Mouse (Mus musculus): ENCODE measurements around the gene Dhx37. TPM values are rescaled to one million over a fixed set of nuclear protein-coding genes. Genes with fewer than 3 reads are reported as not detected.
A peak's percentile ranks its signal among the peaks of the same experiment; 100 is the strongest.

Gene Dhx37
- polyA plus RNA-seq, 1 experiment from 2014 or later, result 6.9 TPM

DNA sequence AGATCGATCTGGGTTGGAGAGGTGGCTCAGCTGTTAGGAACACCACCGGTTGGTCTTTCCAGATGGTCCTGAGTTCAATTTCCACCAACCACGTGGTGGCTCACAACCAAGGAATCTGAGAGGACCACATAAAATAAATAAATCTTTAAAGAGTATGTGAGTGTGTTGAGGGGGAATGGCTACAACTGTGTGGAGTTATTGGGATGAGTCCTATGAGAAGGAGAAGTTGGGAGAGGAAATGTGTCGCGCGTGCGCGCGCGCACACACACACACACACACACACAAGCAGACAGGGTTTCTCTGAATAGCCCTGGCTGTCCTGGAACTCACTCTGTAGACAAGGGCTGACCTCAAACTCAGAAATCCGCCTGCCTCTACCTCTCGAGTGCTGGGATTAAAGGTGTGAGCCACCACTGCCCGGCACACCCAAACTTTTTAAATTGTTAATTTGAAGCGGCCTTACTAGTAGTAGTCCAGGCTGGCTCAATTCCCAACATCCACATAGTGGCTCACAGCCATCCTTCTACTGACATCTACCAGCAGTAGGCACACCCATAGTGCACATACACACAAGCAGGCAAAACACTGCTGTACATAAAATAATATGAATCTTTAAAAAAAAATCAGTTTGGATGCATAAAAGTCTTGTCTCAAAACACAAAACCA, 25.9 kb downstream of the Dhx37 start:
- whole genome bisulfite sequencing (ENCODE audit: missing documents), result 76% methylated on average over 7 of the region's 14 CpGs
- Histone ChIP-seq H3K36me3 (ENCODE audit: inconsistent target) (no peaks in the 10 kb centered on the region), H3K79me2 (ENCODE audit: inconsistent target) (no peaks in the 10 kb centered on the region), H3K27ac (peak overlapping the region; percentile 63), H3K4me3 (ENCODE audit: inconsistent target) (no peak overlapping the region)

DNA sequence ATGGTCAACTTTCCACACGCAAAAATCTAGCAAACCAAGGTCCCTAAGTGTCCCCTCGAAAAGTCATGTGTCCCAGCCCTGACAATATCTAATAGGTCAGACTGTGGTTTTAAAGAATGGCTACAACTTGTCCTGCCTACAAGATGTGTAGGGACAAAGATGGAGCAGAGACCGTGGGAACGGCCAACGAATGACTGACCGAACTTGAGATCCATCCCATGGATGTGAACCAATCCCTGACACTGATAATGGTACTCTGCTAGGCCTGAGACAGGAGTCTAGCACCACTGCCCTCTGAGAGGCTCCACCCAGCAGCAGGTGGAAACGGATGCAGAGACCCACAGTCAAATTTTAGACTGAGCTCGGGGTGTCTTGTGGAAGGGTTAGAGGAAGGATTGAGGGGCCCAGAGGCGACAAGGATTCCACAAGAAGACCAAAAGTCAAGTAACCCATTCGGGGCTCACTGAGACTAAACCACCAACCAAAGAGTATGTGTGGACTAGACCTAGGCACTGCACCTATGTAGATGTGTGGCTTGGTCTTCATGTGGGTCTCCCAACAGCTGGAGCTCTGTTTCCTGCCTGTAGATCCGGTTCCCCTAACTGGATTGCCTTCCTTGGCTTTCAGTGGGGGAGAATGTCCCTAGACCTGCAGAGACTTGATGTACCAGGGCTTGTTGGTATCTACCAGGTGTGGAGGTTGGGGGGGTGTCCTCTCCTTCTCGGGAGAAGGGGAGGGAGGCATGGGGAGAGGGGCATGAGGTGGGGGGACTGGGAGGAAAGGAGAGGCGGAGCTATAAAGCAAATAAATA, 26.7 kb downstream of the Dhx37 start:
- H3K4me3 ChIP-seq (ENCODE audit: inconsistent target), result peak overlapping the region; percentile 54
- peak overlapping the region; percentile 94 for H3K27ac ChIP-seq
- 70% methylated on average over 12 of the region's 13 CpGs for WGBS (ENCODE audit: missing documents)
- H3K36me3 ChIP-seq (ENCODE audit: inconsistent target), result no peaks in the 10 kb centered on the region
- no peaks in the 10 kb centered on the region for H3K79me2 ChIP-seq (ENCODE audit: inconsistent target)

DNA sequence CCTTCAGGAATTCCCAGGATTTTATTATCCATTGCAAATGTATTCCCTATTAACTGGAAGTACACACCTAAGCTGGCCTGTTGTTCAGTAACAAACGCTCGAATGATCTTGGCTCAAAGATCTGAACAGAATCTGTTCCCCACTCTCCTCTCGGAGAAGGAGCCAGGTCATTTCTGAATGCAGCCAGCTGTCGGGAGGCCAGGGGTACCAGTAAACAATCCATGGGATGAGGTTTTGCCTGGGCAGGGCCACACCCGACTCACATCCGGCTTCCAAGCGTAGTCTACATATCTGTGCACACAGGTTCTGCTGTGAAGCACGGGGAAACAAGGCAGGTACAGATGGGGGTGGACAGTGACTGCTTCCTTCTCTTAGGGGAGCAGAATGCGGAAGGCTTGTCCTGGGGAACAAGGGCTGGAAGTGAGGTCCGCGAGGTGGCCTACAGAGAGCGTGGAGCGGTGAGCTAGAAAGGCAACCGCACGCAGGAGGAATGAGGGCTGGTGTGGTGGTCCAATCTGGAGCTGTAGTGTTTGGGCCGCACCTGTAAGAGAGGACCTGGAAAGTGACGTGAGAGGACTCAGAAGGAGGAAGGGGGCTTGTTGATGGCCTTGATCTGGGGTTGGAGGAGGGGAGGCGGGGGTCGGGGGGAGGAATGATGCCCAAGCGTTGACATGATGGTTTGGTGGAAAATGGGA, 27.5 kb downstream of the Dhx37 start:
- H3K27ac ChIP-seq, result peak overlapping the region; percentile 94
- H3K36me3 ChIP-seq (ENCODE audit: inconsistent target), result no peaks in the 10 kb centered on the region
- 10% methylated on average over 20 of the region's 20 CpGs for WGBS (ENCODE audit: missing documents)
- no peaks in the 10 kb centered on the region for H3K79me2 ChIP-seq (ENCODE audit: inconsistent target)
- H3K4me3 ChIP-seq (ENCODE audit: inconsistent target), result peak overlapping the region; percentile 54

- peak overlapping the region; percentile 94 for H3K27ac ChIP-seq
- H3K4me3 ChIP-seq (ENCODE audit: inconsistent target), result peak overlapping the region; percentile 54
- WGBS (ENCODE audit: missing documents), result 2% methylated on average over 31 of the region's 31 CpGs
- no peaks in the 10 kb centered on the region for H3K79me2 ChIP-seq (ENCODE audit: inconsistent target)
- H3K36me3 ChIP-seq (ENCODE audit: inconsistent target), result no peaks in the 10 kb centered on the region
Observed at GRCm38 (mm10) chr5:125405546-125406248, 28.2 kb downstream of the Dhx37 start.

DNA sequence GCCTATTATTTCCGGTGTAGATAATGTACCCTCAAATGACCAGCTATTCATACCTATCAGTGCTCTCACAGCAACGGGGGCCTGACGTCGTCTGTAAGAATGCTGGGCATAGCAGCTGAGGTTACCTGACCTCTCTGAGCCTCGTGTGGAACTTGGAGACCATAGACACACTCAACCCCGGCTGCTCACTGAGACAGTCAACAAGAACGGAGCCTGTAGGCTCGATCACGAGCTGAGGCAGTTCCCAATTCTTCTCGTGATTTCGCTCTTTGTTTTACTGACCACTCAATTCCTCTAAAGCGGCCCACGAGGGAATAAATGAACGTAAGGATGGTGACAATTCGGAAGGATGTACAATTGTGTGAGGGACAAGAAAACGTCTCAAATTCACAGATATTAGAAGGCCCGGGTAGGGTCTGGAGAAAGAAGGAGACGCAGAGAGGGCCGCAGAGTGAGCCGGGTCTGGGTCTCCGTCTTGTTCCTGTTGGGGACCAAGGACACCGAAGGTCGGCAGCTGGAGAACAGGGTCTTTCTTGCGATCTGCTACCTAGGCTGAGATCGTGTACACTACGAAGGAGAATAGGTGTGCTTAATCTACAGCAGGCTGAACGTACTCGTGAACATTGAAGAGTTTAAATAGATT, 28.9 kb downstream of the Dhx37 start:
- WGBS (ENCODE audit: missing documents), result 2% methylated on average over 28 of the region's 28 CpGs
- H3K36me3 ChIP-seq (ENCODE audit: inconsistent target), result no peaks in the 10 kb centered on the region
- H3K27ac ChIP-seq, result peak overlapping the region; percentile 94
- H3K4me3 ChIP-seq (ENCODE audit: inconsistent target), result peak overlapping the region; percentile 54
- H3K79me2 ChIP-seq (ENCODE audit: inconsistent target), result no peaks in the 10 kb centered on the region

DNA sequence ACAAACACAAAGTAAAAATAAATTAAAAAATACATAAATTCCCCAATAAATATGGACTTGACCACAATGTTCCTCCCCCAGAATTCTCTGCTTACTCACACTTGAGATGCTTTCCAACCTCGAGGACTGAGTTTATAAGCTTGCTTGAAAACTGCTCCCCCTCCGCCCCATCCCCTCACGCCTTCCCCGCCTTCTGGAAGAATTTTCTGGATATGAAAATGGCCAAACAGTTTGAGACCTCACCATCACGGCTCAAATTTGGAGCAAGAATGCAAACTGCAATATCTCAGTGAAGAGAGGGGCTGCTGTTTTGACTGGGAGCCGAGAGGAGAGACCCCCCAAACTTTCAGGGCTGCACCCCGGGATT, 29.4 kb downstream of the Dhx37 start:
- 3% methylated on average over 6 of the region's 7 CpGs for whole genome bisulfite sequencing (ENCODE audit: missing documents)
- no peaks in the 10 kb centered on the region for H3K36me3 ChIP-seq (ENCODE audit: inconsistent target)
- H3K27ac ChIP-seq, result peak overlapping the region; percentile 94

GRCm38 (mm10) chr5:125403481-125404465, 30.1 kb downstream of the Dhx37 start:
- no peaks in the 10 kb centered on the region for H3K79me2 ChIP-seq (ENCODE audit: inconsistent target)
- 60% methylated on average over 27 of the region's 31 CpGs for WGBS (ENCODE audit: missing documents)
- H3K27ac ChIP-seq, result peak overlapping the region; percentile 94
- H3K36me3 ChIP-seq (ENCODE audit: inconsistent target), result no peaks in the 10 kb centered on the region
- H3K4me3 ChIP-seq (ENCODE audit: inconsistent target), result peak overlapping the region; percentile 54

More for the DNA sequence above, 29.4 kb downstream of the Dhx37 start:
- Histone ChIP-seq H3K79me2 (ENCODE audit: inconsistent target) (no peaks in the 10 kb centered on the region), H3K4me3 (ENCODE audit: inconsistent target) (peak overlapping the region; percentile 54)

DNA sequence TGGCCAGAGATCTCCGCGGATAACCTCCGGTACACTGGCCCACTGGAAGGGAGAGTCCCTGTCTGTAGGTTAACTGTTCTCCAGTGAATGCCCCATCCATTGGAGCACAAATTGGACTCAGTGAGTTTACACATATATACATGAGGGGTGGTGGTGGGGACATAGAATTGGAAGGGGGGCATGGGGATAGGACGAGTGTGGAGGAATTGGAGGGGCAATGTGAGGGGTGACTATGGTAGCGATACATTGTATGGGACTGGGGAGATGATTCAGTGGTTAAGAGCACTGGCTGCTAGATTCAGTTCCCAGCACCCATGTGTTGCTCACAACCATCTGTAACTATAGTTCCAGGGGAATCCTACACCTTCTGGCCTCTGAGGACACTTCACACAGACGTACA, 30.9 kb downstream of the Dhx37 start:
- Histone ChIP-seq H3K79me2 (ENCODE audit: inconsistent target) (no peaks in the 10 kb centered on the region), H3K36me3 (ENCODE audit: inconsistent target) (no peaks in the 10 kb centered on the region), H3K4me3 (ENCODE audit: inconsistent target) (no peak overlapping the region), H3K27ac (no peak overlapping the region)
- 98% methylated on average over 6 of the region's 6 CpGs for WGBS (ENCODE audit: missing documents)

- 88% methylated on average over 10 of the region's 10 CpGs for WGBS (ENCODE audit: missing documents)
- Histone ChIP-seq H3K27ac (no peak overlapping the region), H3K4me3 (ENCODE audit: inconsistent target) (no peak overlapping the region)
Observed at GRCm38 (mm10) chr5:125402476-125402875, 31.4 kb downstream of the Dhx37 start.

GRCm38 (mm10) chr5:125400903-125401302, 33.0 kb downstream of the Dhx37 start:
- 61% methylated on average over 7 of the region's 7 CpGs for WGBS (ENCODE audit: missing documents)
- H3K36me3 ChIP-seq (ENCODE audit: inconsistent target), result no peaks in the 10 kb centered on the region
- H3K27ac ChIP-seq, result no peak overlapping the region
- no peak overlapping the region for H3K4me3 ChIP-seq (ENCODE audit: inconsistent target)
- H3K79me2 ChIP-seq (ENCODE audit: inconsistent target), result no peaks in the 10 kb centered on the region

More at GRCm38 (mm10) chr5:125402476-125402875, 31.4 kb downstream of the Dhx37 start:
- Histone ChIP-seq H3K36me3 (ENCODE audit: inconsistent target) (no peaks in the 10 kb centered on the region), H3K79me2 (ENCODE audit: inconsistent target) (no peaks in the 10 kb centered on the region)

DNA sequence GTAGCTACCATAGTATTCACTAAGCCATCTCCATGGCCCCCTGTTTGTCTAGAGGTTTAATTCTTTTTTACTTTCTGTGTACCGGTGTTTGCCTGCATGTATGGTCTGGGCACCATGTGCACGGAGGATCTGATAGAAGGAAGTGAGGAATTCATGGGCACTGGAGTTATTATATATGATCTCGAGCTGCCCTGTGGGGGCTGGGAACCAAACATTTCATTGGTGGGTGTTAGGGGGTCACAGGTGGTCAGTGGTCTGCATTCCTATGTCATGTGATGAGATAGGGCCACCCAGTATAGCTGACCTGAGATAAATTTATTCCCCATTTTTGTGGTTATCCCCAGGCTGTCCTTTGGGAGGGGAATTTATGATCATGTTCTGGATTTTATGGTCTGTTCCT, 38.9 kb downstream of the Dhx37 start:
- WGBS (ENCODE audit: missing documents), result 25% methylated on average over 3 of the region's 3 CpGs
- Histone ChIP-seq H3K4me3 (ENCODE audit: inconsistent target) (no peak overlapping the region), H3K27ac (peak overlapping the region; percentile 100), H3K79me2 (ENCODE audit: inconsistent target) (peaks cover 22% of the 10 kb centered on the region; the same call in 1 of the 2 replicates), H3K36me3 (ENCODE audit: inconsistent target) (no peaks in the 10 kb centered on the region)

GRCm38 (mm10) chr5:125393622-125394603, 40.0 kb downstream of the Dhx37 start:
- Histone ChIP-seq H3K4me3 (ENCODE audit: inconsistent target) (peak overlapping the region; percentile 24), H3K27ac (peak overlapping the region; percentile 100), H3K79me2 (ENCODE audit: inconsistent target) (peaks cover 26% of the 10 kb centered on the region), H3K36me3 (ENCODE audit: inconsistent target) (no peaks in the 10 kb centered on the region)
- 4% methylated on average over 16 of the region's 25 CpGs for WGBS (ENCODE audit: missing documents)

Data from macrophage (primary cell).